Mouse (Mus musculus) hindbrain, embryonic 12.5 days (tissue): ENCODE results near the gene Tenm3. TPM values are rescaled to one million over a fixed set of nuclear protein-coding genes. Genes with fewer than 3 reads are reported as not detected.

ENCODE experiments used
- ATAC-seq: fragments of 200-750 bp; cut with Nextera tagmentation; 2 replicates; pipeline ENCODE4 v1.8.0; 2017; ENCODE audit warnings: moderate TSS enrichment; ENCODE audit not compliant: low FRiP score
- H3K27ac ChIP-seq: fragments of 300-500 bp; sonication (generic); 2 replicates; pipeline ENCODE4 v1.5.1; 2016; ENCODE audit warnings: mild to moderate bottlenecking
- H3K27me3 ChIP-seq: fragments of 300-500 bp; sonication (generic); 2 replicates; pipeline ENCODE4 v1.6.1; 2016; ENCODE audit warnings: mild to moderate bottlenecking
- H3K36me3 ChIP-seq: fragments of 300-500 bp; sonication (generic); 2 replicates; pipeline ENCODE4 v1.6.1; 2016; ENCODE audit warnings: mild to moderate bottlenecking
- H3K4me1 ChIP-seq: fragments of 300-500 bp; sonication (generic); 2 replicates; pipeline ENCODE4 v1.6.1; 2016
- H3K4me2 ChIP-seq: fragments of 300-500 bp; sonication (generic); replicated peaks from 2 replicates; pipeline ENCODE4 v1.6.1; 2016; ENCODE audit warnings: mild to moderate bottlenecking
- H3K4me3 ChIP-seq: fragments of 300-500 bp; sonication (generic); 2 replicates; pipeline ENCODE4 v1.5.1; 2016; ENCODE audit warnings: mild to moderate bottlenecking
- H3K9ac ChIP-seq: fragments of 300-500 bp; sonication (generic); 2 replicates; pipeline ENCODE4 v1.6.1; 2016; ENCODE audit warnings: mild to moderate bottlenecking, moderate library complexity
- H3K9me3 ChIP-seq: fragments of 300-500 bp; sonication (generic); replicated peaks from 2 replicates; pipeline ENCODE4 v1.6.1; 2016; ENCODE audit warnings: mild to moderate bottlenecking
- WGBS: fragments of 180-500 bp; shearing (Covaris S2); methylation state at CpG from one replicate; pipeline ENCODE4 v1.1.7; 2016; 5-methylcytosine and 5-hydroxymethylcytosine counted together
- polyA plus RNA-seq: library from polyadenylated mRNA; unstranded; fragments of >200 nt; fragmentation: Nextera tagmentation; extraction: Ambion mirVana; gene quantifications from 2 replicates; pipeline ENCODE4 v1.2.1, GENCODE M21; 2016

Gene Tenm3
- polyA plus RNA-seq, 1 experiment from 2014 or later = 52.8 TPM

- no peaks in the 10 kb centered on the region for H3K27me3 ChIP-seq
- under 1% methylated on average over 78 of the region's 86 CpGs for WGBS
- peak overlapping the region; percentile 82 for H3K4me3 ChIP-seq
- peaks cover 9% of the 10 kb centered on the region; the same call in 1 of the 2 replicates for H3K4me1 ChIP-seq
- H3K9ac ChIP-seq = peak overlapping the region; percentile 84
- peak overlapping the region; percentile 99 for H3K27ac ChIP-seq
- H3K9me3 ChIP-seq = no peaks in the 10 kb centered on the region
- peak; percentile 94 for ATAC-seq
- H3K36me3 ChIP-seq = no peaks in the 10 kb centered on the region
- H3K4me2 ChIP-seq = peak overlapping the region; percentile 80
These were observed 288.8 kb downstream of the Tenm3 start for GRCm38 (mm10) chr8:48554762-48555545.

- Histone ChIP-seq H3K27me3 (no peaks in the 10 kb centered on the region), H3K9ac (peak overlapping the region; percentile 84), H3K9me3 (no peaks in the 10 kb centered on the region), H3K4me2 (peak overlapping the region; percentile 80), H3K27ac (peak overlapping the region; percentile 99), H3K36me3 (no peaks in the 10 kb centered on the region), H3K4me1 (peaks cover 13% of the 10 kb centered on the region; the same call in 1 of the 2 replicates), H3K4me3 (peak overlapping the region; percentile 82)
- ATAC-seq = no peak
- under 1% methylated on average over 9 of the region's 9 CpGs for WGBS
These were observed 289.9 kb downstream of the Tenm3 start for GRCm38 (mm10) chr8:48553791-48554288.

GRCm38 (mm10) chr8:48552306-48552705 lies 291.4 kb downstream of the Tenm3 start:
- Histone ChIP-seq H3K4me1 (peaks cover 13% of the 10 kb centered on the region; the same call in 1 of the 2 replicates), H3K4me3 (no peak overlapping the region), H3K4me2 (no peak overlapping the region), H3K36me3 (no peaks in the 10 kb centered on the region), H3K27me3 (no peaks in the 10 kb centered on the region), H3K9ac (no peak overlapping the region), H3K27ac (no peak overlapping the region), H3K9me3 (no peaks in the 10 kb centered on the region)
- ATAC-seq = no peak
- WGBS = 42% methylated on average over 2 of the region's 2 CpGs

DNA sequence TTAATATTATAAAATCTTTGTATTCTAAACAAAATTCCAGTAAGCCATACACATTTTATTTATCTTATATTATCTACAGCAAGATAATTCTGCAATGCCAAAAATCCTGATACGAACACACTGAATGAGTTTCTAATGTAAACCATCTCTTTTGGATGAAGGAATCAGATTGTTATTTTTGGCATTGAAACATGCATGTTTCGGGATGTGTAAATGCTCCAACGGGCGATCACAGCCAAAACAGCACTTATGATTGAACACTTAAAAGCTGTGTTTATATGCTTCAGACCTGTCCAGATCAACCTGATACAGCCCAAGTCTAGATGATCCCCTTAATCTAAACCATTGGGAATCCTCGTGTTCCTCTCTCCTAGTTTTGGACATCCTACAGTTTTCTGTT lies 292.4 kb downstream of the Tenm3 start:
- no peak overlapping the region for H3K4me2 ChIP-seq
- H3K9me3 ChIP-seq = no peaks in the 10 kb centered on the region
- H3K36me3 ChIP-seq = no peaks in the 10 kb centered on the region
- ATAC-seq = no peak
- WGBS = 66% methylated on average over 5 of the region's 5 CpGs
- no peak overlapping the region for H3K4me3 ChIP-seq
- peaks cover 13% of the 10 kb centered on the region; the same call in 1 of the 2 replicates for H3K4me1 ChIP-seq
- no peak overlapping the region for H3K9ac ChIP-seq
- no peak overlapping the region for H3K27ac ChIP-seq
- H3K27me3 ChIP-seq = no peaks in the 10 kb centered on the region

GRCm38 (mm10) chr8:48548908-48549307 lies 294.8 kb downstream of the Tenm3 start:
- H3K4me2 ChIP-seq = no peak overlapping the region
- H3K27me3 ChIP-seq = no peaks in the 10 kb centered on the region
- no peaks in the 10 kb centered on the region for H3K9me3 ChIP-seq
- H3K4me3 ChIP-seq = no peak overlapping the region
- H3K36me3 ChIP-seq = no peaks in the 10 kb centered on the region
- no peak overlapping the region for H3K9ac ChIP-seq
- ATAC-seq = no peak
- 93% methylated on average over 9 of the region's 9 CpGs for WGBS
- H3K27ac ChIP-seq = no peak overlapping the region
- H3K4me1 ChIP-seq = peaks cover 13% of the 10 kb centered on the region; the same call in 1 of the 2 replicates

- 70% methylated on average over 5 of the region's 5 CpGs for WGBS
- ATAC-seq = no peak
These were observed 298.1 kb downstream of the Tenm3 start for GRCm38 (mm10) chr8:48545631-48546030.

GRCm38 (mm10) chr8:48544840-48545239 lies 298.9 kb downstream of the Tenm3 start:
- WGBS = 58% methylated on average over 7 of the region's 7 CpGs
- no peak for ATAC-seq
- H3K9ac ChIP-seq = no peak overlapping the region

More at GRCm38 (mm10) chr8:48545631-48546030, 298.1 kb downstream of the Tenm3 start:
- Histone ChIP-seq H3K4me2 (no peak overlapping the region), H3K9ac (no peak overlapping the region), H3K27me3 (no peaks in the 10 kb centered on the region), H3K9me3 (no peaks in the 10 kb centered on the region), H3K27ac (no peak overlapping the region), H3K36me3 (no peaks in the 10 kb centered on the region), H3K4me1 (peaks cover 17% of the 10 kb centered on the region; the same call in 1 of the 2 replicates), H3K4me3 (no peak overlapping the region)

DNA sequence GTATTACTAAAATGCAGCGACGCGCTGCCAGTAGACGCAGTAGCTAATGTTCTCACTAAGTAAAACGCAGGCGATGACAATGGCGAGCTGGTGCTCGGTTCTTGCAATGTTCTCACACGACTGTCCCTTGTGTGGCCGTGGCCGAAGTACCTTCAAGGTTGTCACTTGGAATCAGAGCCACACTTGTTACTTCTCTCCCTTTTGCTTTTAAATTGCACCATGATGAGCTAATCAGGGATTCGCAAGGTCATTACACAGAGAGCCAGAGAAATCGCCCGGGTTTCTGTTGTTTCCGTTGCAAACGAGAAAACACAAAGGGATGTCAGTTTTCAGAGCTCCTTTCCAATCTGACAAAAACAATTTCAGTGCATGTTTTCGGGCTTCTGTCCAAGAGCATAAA lies 301.6 kb downstream of the Tenm3 start:
- peaks cover 10% of the 10 kb centered on the region; the same call in 1 of the 2 replicates for H3K4me1 ChIP-seq
- WGBS = 75% methylated on average over 17 of the region's 17 CpGs
- H3K27me3 ChIP-seq = no peaks in the 10 kb centered on the region
- no peak for ATAC-seq
- H3K27ac ChIP-seq = no peak overlapping the region
- no peak overlapping the region for H3K9ac ChIP-seq
- H3K9me3 ChIP-seq = no peaks in the 10 kb centered on the region
- H3K4me3 ChIP-seq = no peak overlapping the region
- no peaks in the 10 kb centered on the region for H3K36me3 ChIP-seq
- H3K4me2 ChIP-seq = no peak overlapping the region

More at GRCm38 (mm10) chr8:48544840-48545239, 298.9 kb downstream of the Tenm3 start:
- H3K36me3 ChIP-seq = no peaks in the 10 kb centered on the region
- no peaks in the 10 kb centered on the region for H3K27me3 ChIP-seq
- H3K27ac ChIP-seq = no peak overlapping the region
- H3K9me3 ChIP-seq = no peaks in the 10 kb centered on the region
- H3K4me3 ChIP-seq = no peak overlapping the region
- peaks cover 13% of the 10 kb centered on the region; the same call in 1 of the 2 replicates for H3K4me1 ChIP-seq
- H3K4me2 ChIP-seq = no peak overlapping the region

GRCm38 (mm10) chr8:48540894-48541293 lies 302.9 kb downstream of the Tenm3 start:
- Histone ChIP-seq H3K27me3 (no peaks in the 10 kb centered on the region), H3K9ac (no peak overlapping the region), H3K36me3 (no peaks in the 10 kb centered on the region), H3K9me3 (no peaks in the 10 kb centered on the region), H3K4me3 (no peak overlapping the region), H3K4me1 (peaks cover 10% of the 10 kb centered on the region; the same call in 1 of the 2 replicates), H3K27ac (no peak overlapping the region), H3K4me2 (no peak overlapping the region)
- WGBS = 27% methylated on average over 8 of the region's 8 CpGs
- no peak for ATAC-seq

- 91% methylated on average over 3 of the region's 3 CpGs for WGBS
- no peaks in the 10 kb centered on the region for H3K9me3 ChIP-seq
- ATAC-seq = no peak
These were observed 307.9 kb downstream of the Tenm3 start for GRCm38 (mm10) chr8:48535833-48536232.

GRCm38 (mm10) chr8:48531795-48532194 lies 312.0 kb downstream of the Tenm3 start:
- H3K36me3 ChIP-seq = peaks cover 6% of the 10 kb centered on the region; the same call in 1 of the 2 replicates
- no peaks in the 10 kb centered on the region for H3K27me3 ChIP-seq
- no peaks in the 10 kb centered on the region for H3K4me1 ChIP-seq
- no peak overlapping the region for H3K4me3 ChIP-seq
- no peak overlapping the region for H3K27ac ChIP-seq
- H3K4me2 ChIP-seq = no peak overlapping the region
- no peak overlapping the region for H3K9ac ChIP-seq
- 89% methylated on average over 5 of the region's 5 CpGs for WGBS
- H3K9me3 ChIP-seq = no peaks in the 10 kb centered on the region
- ATAC-seq = no peak

More at GRCm38 (mm10) chr8:48535833-48536232, 307.9 kb downstream of the Tenm3 start:
- Histone ChIP-seq H3K4me1 (0 out of 2 replicates have a peak, but pooled peaks cover 5% of the 10 kb centered on the region), H3K27ac (no peak overlapping the region), H3K4me2 (no peak overlapping the region), H3K27me3 (no peaks in the 10 kb centered on the region), H3K4me3 (no peak overlapping the region), H3K36me3 (peaks cover 6% of the 10 kb centered on the region; the same call in 1 of the 2 replicates), H3K9ac (no peak overlapping the region)

DNA sequence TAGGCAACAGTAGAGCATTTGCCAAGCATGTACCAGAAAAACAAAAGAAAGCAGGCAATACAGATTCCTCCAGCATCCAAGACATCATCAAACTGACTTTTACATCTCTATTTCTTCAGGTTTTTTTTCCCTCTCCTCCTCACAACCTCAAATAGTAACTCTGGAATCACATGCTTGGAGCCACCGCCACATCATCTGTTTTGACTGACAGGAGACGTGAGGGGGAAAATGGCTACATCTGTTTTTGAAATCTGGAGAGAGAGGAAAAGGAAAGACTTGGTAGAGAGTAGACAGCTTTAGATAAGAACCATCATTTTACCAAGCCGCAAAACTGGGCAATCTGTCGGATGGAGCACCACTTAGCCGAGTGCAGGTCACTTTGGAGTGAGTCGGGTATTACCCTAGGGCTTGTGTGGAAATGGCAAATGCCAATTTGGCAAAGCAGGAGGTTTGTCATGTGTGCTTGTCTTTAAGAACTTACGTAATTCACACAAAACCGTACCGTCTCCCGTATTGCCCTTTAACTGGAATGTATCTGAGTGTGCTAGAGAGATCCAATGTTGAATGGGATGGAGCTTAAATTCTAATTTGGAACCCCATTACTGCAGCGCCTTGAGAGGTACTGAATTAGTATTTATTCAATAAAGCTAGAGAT lies 312.7 kb downstream of the Tenm3 start:
- WGBS = 91% methylated on average over 11 of the region's 11 CpGs
- ATAC-seq = no peak

More for the DNA sequence above, 312.7 kb downstream of the Tenm3 start:
- peaks cover 6% of the 10 kb centered on the region; the same call in 1 of the 2 replicates for H3K36me3 ChIP-seq
- no peak overlapping the region for H3K4me2 ChIP-seq
- H3K9ac ChIP-seq = no peak overlapping the region
- no peak overlapping the region for H3K27ac ChIP-seq
- no peak overlapping the region for H3K4me3 ChIP-seq
- no peaks in the 10 kb centered on the region for H3K4me1 ChIP-seq
- no peaks in the 10 kb centered on the region for H3K27me3 ChIP-seq
- no peaks in the 10 kb centered on the region for H3K9me3 ChIP-seq
